Mouse (Mus musculus) lung, embryonic 15.5 days (tissue): ENCODE measurements around the gene Hba-a2. TPM values are rescaled to one million over a fixed set of nuclear protein-coding genes. Genes with fewer than 3 reads are reported as not detected.
"Not testable (repeated sequence)": the region's sequence is repeated elsewhere in the genome, so short reads cannot be mapped to it uniquely, and the experiment has no call there.

Source experiments
- ATAC-seq: fragments of 200-750 bp; cut with Nextera tagmentation; 2 replicates; pipeline ENCODE4 v1.8.0; 2017; ENCODE audit warnings: moderate number of reproducible peaks, borderline replicate concordance; ENCODE audit not compliant: low FRiP score, low TSS enrichment; ENCODE audit errors: extremely low read depth
- H3K27ac ChIP-seq: fragments of 300-500 bp; sonication (generic); 2 replicates; pipeline ENCODE4 v1.5.1; 2015; ENCODE audit warnings: moderate library complexity, mild to moderate bottlenecking, inconsistent platforms
- H3K27me3 ChIP-seq: fragments of 300-500 bp; sonication (generic); 2 replicates; pipeline ENCODE4 v1.6.1; 2015; ENCODE audit warnings: inconsistent platforms
- H3K36me3 ChIP-seq: fragments of 300-500 bp; sonication (generic); 2 replicates; pipeline ENCODE4 v1.6.1; 2015; ENCODE audit warnings: inconsistent platforms
- H3K4me1 ChIP-seq: fragments of 300-500 bp; sonication (generic); 2 replicates; pipeline ENCODE4 v1.6.1; 2015; ENCODE audit warnings: inconsistent platforms
- H3K4me2 ChIP-seq: fragments of 300-500 bp; sonication (generic); 2 replicates; pipeline ENCODE4 v1.6.1; 2015; ENCODE audit warnings: inconsistent platforms, mild to moderate bottlenecking, moderate library complexity
- H3K4me3 ChIP-seq: fragments of 300-500 bp; sonication (generic); 2 replicates; pipeline ENCODE4 v1.5.1; 2015; ENCODE audit warnings: mild to moderate bottlenecking, inconsistent platforms
- H3K9ac ChIP-seq: fragments of 300-500 bp; sonication (generic); 2 replicates; pipeline ENCODE4 v1.6.1; 2015; ENCODE audit warnings: inconsistent platforms
- H3K9me3 ChIP-seq: fragments of 300-500 bp; sonication (generic); 2 replicates; pipeline ENCODE4 v1.6.1; 2016; ENCODE audit warnings: inconsistent platforms
- WGBS: fragments of 180-500 bp; shearing (Covaris S2); methylation state at CpG from one replicate; pipeline ENCODE4 v1.1.7; 2015; 5-methylcytosine and 5-hydroxymethylcytosine counted together
- polyA plus RNA-seq: library from polyadenylated mRNA; unstranded; fragments of >200 nt; fragmentation: Nextera tagmentation; extraction: Ambion mirVana; gene quantifications from 2 replicates; pipeline ENCODE4 v1.2.1, GENCODE M21; 2015

The Hba-a2 gene
- polyA plus RNA-seq, 1 experiment from 2014 or later: 21,194 TPM

DNA sequence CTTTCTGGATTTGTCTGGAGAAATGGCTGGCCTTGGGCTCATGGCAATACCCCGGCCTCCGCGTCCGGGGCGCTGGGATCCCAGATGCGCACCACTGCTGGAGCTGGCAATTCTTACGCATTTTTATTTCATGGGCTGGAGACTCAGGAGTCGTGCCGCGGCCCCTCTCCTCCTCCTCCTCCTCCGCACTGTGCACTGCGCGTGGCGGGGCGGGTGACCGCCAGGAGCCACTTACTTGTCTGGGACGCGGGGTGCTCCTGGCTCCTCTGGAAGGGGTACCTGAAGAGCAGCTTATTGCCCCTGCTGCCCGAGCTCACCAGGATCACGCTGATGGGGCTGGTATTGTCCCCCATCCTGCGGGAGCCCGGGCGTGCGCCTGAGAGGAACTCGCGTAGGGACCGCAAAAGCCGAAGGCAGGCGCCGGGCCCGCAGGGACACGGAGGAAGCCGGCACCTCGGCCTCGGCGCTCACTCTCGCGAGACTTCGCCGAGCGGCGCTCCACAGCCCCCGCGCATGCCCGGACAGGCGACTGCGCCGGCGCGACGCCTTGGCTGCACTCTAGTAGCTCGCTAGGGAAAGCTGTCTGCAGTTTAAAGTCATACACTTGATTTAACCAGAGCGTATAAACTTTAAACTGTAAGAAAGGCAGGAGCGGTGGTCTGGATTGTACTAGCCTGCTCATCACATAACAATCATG lies 29.0 kb upstream of the Hba-a2 start, which contains the start of gene Nprl3:
Gene Nprl3, minus strand, starts transcription at position 520 of the 697 bp plus-strand sequence.
- H3K4me3 ChIP-seq: peak within 1 kb of the TSS; percentile 73
- H3K27ac ChIP-seq: peak within 1 kb of the TSS; percentile 88
- H3K4me1 ChIP-seq: peaks cover 15% of the 10 kb centered on the region
- peak within 1 kb of the TSS; percentile 60 for H3K4me2 ChIP-seq
- H3K36me3 ChIP-seq: no peaks in the 10 kb centered on the region
- no peaks in the 10 kb centered on the region for H3K9me3 ChIP-seq
- H3K9ac ChIP-seq: peak within 1 kb of the TSS; percentile 94
- peak; percentile 98 for ATAC-seq
- WGBS: under 1% methylated on average over 54 of the region's 54 CpGs
- no peaks in the 10 kb centered on the region for H3K27me3 ChIP-seq

GRCm38 (mm10) chr11:32267964-32268363 lies 28.3 kb upstream of the Hba-a2 start:
- Histone ChIP-seq H3K27me3 (no peaks in the 10 kb centered on the region), H3K4me2 (peak overlapping the region; percentile 60), H3K9me3 (no peaks in the 10 kb centered on the region), H3K4me3 (peak overlapping the region; percentile 73), H3K36me3 (no peaks in the 10 kb centered on the region), H3K9ac (peak overlapping the region; percentile 94), H3K27ac (peak overlapping the region; percentile 88), H3K4me1 (peaks cover 15% of the 10 kb centered on the region)
- WGBS: 17% methylated on average over 5 of the region's 5 CpGs
- no peak for ATAC-seq

DNA sequence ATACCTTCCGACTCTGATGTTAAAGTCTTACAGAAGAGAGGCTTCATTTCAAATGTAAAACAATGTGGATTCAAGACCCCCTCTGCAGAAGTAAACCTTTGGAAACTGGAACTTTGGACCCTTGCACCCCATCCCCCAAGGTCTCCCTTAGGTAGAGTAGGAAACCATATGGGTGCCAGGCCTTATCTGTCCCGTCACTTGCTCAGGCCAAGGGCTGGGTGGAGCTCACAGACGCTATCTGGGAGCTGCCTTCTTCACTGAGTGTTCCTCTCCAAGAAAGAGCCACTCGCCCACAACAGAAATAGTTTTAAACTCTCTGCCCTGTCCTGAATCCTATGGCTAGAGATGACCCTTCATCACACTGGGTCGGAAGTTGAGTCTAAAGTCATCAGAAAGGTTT lies 27.3 kb upstream of the Hba-a2 start:
- no peak for ATAC-seq
- Histone ChIP-seq H3K4me3 (no peak overlapping the region), H3K27me3 (no peaks in the 10 kb centered on the region), H3K36me3 (no peaks in the 10 kb centered on the region), H3K9ac (no peak overlapping the region), H3K4me1 (peaks cover 15% of the 10 kb centered on the region), H3K9me3 (no peaks in the 10 kb centered on the region), H3K4me2 (no peak overlapping the region), H3K27ac (no peak overlapping the region)
- WGBS: 76% methylated on average over 5 of the region's 5 CpGs

GRCm38 (mm10) chr11:32271178-32271577 lies 25.1 kb upstream of the Hba-a2 start:
- Histone ChIP-seq H3K4me3 (no peak overlapping the region), H3K4me1 (peaks cover 9% of the 10 kb centered on the region), H3K36me3 (no peaks in the 10 kb centered on the region), H3K9me3 (no peaks in the 10 kb centered on the region), H3K4me2 (no peak overlapping the region), H3K9ac (no peak overlapping the region), H3K27me3 (no peaks in the 10 kb centered on the region; the same call in 1 of the 2 replicates), H3K27ac (no peak overlapping the region)
- no peak for ATAC-seq
- WGBS: 39% methylated on average over 4 of the region's 4 CpGs

- Histone ChIP-seq H3K4me1 (no peaks in the 10 kb centered on the region), H3K4me3 (no peak within 1 kb of the TSS), H3K9me3 (no peaks in the 10 kb centered on the region), H3K27ac (no peak within 1 kb of the TSS), H3K4me2 (no peak within 1 kb of the TSS), H3K27me3 (peaks cover 28% of the 10 kb centered on the region), H3K9ac (no peak within 1 kb of the TSS), H3K36me3 (no peaks in the 10 kb centered on the region)
- 62% methylated on average over 3 of the region's 3 CpGs for WGBS
- no peak for ATAC-seq
These were observed 19.9 kb upstream of the Hba-a2 start, which contains the start of gene Hba-x for GRCm38 (mm10) chr11:32276347-32276746. Gene Hba-x, plus strand, starts transcription at chr11:32276400.

DNA sequence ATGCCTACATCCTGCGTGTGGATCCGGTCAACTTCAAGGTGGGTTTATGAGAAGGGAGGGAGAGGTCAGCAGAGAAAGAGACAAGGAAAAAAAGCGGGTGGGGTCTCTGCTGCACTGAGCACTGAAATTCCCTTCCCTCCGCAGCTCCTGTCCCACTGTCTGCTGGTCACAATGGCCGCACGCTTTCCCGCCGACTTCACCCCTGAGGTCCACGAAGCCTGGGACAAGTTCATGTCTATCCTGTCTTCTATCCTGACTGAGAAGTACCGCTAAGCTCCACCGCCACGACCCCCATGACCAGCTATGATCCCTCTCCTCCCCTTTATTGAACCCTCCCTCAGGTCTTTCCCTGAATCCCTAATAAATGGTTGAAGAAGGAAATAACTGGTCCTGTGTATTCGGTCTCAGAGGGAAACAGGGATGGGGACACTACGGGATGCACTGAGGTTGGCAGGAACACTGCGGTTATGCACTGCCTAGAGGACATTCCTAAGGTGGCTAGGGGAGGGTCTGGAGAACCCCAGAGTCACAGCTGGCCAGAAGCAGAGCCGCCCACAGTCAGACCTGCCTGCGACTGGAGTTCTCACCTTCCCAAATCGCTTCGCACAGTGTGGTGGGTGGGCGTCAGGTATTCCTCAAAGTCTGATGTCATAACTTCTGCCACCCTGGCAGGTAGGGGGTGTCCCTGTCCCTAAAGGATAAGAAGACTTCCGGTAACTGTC lies 18.4 kb upstream of the Hba-a2 start:
- WGBS: 54% methylated on average over 21 of the region's 21 CpGs
- Histone ChIP-seq H3K36me3 (no peaks in the 10 kb centered on the region), H3K4me1 (no peaks in the 10 kb centered on the region), H3K27me3 (peaks cover 28% of the 10 kb centered on the region), H3K9me3 (no peaks in the 10 kb centered on the region), H3K4me2 (no peak overlapping the region), H3K9ac (no peak overlapping the region), H3K4me3 (no peak overlapping the region), H3K27ac (no peak overlapping the region)
- no peak for ATAC-seq

GRCm38 (mm10) chr11:32278458-32278957 lies 17.8 kb upstream of the Hba-a2 start:
- H3K27me3 ChIP-seq: peaks cover 28% of the 10 kb centered on the region

GRCm38 (mm10) chr11:32280646-32281045 lies 15.6 kb upstream of the Hba-a2 start:
- H3K4me2 ChIP-seq: no peak overlapping the region
- no peaks in the 10 kb centered on the region for H3K4me1 ChIP-seq
- H3K9ac ChIP-seq: no peak overlapping the region
- WGBS: 61% methylated on average over 2 of the region's 2 CpGs
- ATAC-seq: no peak
- H3K9me3 ChIP-seq: no peaks in the 10 kb centered on the region
- H3K27me3 ChIP-seq: peaks cover 28% of the 10 kb centered on the region
- no peaks in the 10 kb centered on the region for H3K36me3 ChIP-seq
- H3K27ac ChIP-seq: no peak overlapping the region
- no peak overlapping the region for H3K4me3 ChIP-seq

More at GRCm38 (mm10) chr11:32278458-32278957, 17.8 kb upstream of the Hba-a2 start:
- Histone ChIP-seq H3K4me1 (no peaks in the 10 kb centered on the region), H3K9ac (no peak overlapping the region), H3K4me3 (no peak overlapping the region), H3K9me3 (no peaks in the 10 kb centered on the region), H3K4me2 (no peak overlapping the region), H3K27ac (no peak overlapping the region), H3K36me3 (no peaks in the 10 kb centered on the region)
- 71% methylated on average over 12 of the region's 12 CpGs for WGBS
- ATAC-seq: no peak

DNA sequence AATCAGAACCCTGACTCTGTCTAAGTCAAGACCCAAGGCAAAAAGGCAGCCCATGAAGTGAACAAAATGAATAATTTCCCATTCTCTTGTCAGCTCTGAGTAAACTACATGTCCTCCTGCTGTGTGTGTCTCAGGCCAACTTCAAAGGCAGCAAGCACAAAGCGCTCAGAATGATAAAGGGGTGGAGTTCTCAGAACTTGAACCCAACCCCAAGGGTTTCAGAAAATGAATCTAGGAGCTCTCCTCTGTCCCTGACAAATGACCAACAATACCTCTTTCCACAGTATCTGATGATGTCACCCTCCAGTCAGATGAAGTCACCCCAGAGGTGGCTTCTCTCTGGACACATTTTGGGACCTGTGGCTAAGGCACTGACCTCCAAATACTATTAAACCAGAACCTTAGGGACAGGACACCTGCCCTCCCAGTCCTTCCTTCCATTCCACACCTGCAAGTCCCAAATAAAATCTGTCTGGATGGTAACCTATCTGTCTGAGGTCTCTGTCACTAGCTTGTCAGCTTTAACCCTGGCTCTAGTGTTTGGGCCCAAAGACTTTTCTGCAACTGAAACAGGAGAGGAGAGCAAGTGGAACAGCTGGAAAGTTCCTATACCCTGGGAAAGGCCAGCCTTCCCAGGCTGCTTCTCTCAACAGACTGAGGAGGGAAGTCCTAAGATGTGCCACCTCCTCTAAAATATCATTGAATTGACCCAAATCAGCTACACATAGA lies 14.7 kb upstream of the Hba-a2 start:
- Histone ChIP-seq H3K36me3 (no peaks in the 10 kb centered on the region), H3K4me3 (no peak overlapping the region), H3K9ac (no peak overlapping the region), H3K9me3 (no peaks in the 10 kb centered on the region), H3K4me1 (no peaks in the 10 kb centered on the region), H3K27ac (no peak overlapping the region), H3K4me2 (no peak overlapping the region), H3K27me3 (peaks cover 27% of the 10 kb centered on the region)
- no peak for ATAC-seq
- WGBS: 63% methylated on average over 1 of the region's 1 CpGs

DNA sequence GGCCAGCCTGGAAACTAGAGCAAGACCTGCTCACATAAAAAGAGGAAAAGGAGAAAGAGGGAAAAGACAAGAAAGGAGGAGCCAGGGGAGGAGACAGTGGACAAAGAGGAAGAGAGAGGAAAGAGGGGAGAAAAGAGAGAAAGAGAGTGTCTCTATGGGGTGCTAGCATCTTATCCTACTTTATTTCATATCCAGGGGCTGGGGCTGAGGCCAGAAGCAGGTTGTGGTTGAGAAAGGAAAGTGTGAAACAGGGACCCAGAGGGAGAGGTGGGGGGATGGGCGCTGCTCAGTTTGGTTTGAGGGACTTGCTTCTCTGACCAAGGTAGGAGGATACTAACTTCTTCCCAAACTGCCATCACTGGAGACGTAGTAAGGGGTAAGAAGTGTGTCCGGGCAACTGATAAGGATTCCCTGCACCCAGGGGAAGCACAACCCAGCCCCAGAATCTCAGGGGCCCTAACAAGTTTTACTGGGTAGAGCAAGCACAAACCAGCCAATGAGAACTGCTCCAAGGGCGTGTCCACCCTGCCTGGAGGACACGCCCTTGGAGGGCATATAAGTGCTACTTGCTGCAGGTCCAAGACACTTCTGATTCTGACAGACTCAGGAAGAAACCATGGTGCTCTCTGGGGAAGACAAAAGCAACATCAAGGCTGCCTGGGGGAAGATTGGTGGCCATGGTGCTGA lies 13.1 kb upstream of the Hba-a2 start, which contains the start of gene Hba-a1:
Gene Hba-a1, plus strand, starts transcription at position 421 of the 687 bp plus-strand sequence.
- H3K27me3 ChIP-seq: peaks cover 20% of the 10 kb centered on the region
- WGBS: 25% methylated on average over 1 of the region's 5 CpGs
- peak; percentile 57 for ATAC-seq
- not testable (repeated sequence) for H3K9ac ChIP-seq, H3K4me3 ChIP-seq, H3K9me3 ChIP-seq, H3K4me2 ChIP-seq, H3K4me1 ChIP-seq, H3K27ac ChIP-seq, H3K36me3 ChIP-seq

- H3K27ac ChIP-seq, ATAC-seq, H3K9ac ChIP-seq, H3K4me2 ChIP-seq, H3K9me3 ChIP-seq, H3K36me3 ChIP-seq, H3K4me3 ChIP-seq, H3K4me1 ChIP-seq: not testable (repeated sequence)
- WGBS: 28% methylated on average over 2 of the region's 2 CpGs
- peaks cover 10% of the 10 kb centered on the region for H3K27me3 ChIP-seq
These were observed 11.7 kb upstream of the Hba-a2 start for GRCm38 (mm10) chr11:32284582-32284981.
